Mouse (Mus musculus): ENCODE measurements around the gene Cd59a. TPM values are rescaled to one million over a fixed set of nuclear protein-coding genes. Genes with fewer than 3 reads are reported as not detected.
"Not testable (repeated sequence)": the region's sequence is repeated elsewhere in the genome, so short reads cannot be mapped to it uniquely, and the experiment has no call there.

The Cd59a gene
- polyA plus RNA-seq, 1 experiment from 2014 or later = 12.4 TPM

- H3K4me3 ChIP-seq; H3K4me2 ChIP-seq; H3K4me1 ChIP-seq; H3K36me3 ChIP-seq (replicated peaks); H3K27me3 ChIP-seq (replicated peaks); H3K27ac ChIP-seq; H3K9me3 ChIP-seq; ATAC-seq (replicated peaks); H3K9ac ChIP-seq: not testable (repeated sequence)
Observed at GRCm38 (mm10) chr2:104084027-104084426, 11.6 kb upstream of the Cd59a start.

DNA sequence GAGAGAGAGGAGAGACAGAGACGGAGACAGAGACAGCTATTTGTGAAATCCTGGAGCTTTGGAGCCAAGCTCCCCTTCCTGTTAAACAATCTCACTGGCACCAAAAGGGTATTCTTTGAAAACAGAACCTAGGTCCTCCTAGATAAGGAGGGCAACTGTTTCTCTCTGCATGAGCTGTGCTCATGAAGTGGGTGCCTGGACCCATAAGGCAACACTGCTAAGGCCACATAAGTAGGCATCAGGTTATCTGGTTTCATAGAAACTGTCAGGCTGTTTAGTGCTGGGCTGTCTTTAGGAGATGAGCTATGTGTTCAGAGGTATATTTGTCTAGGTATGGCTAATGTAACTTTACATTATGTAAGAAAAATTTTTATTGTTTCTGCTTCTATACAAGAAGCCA is 8.0 kb upstream of the Cd59a start:
- H3K27me3 ChIP-seq (replicated peaks); H3K4me1 ChIP-seq; H3K27ac ChIP-seq; H3K4me2 ChIP-seq; ATAC-seq (replicated peaks); H3K4me3 ChIP-seq; H3K9ac ChIP-seq; H3K36me3 ChIP-seq (replicated peaks); H3K9me3 ChIP-seq: not testable (repeated sequence)
- WGBS = 74% methylated on average over 1 of the region's 1 CpGs

DNA sequence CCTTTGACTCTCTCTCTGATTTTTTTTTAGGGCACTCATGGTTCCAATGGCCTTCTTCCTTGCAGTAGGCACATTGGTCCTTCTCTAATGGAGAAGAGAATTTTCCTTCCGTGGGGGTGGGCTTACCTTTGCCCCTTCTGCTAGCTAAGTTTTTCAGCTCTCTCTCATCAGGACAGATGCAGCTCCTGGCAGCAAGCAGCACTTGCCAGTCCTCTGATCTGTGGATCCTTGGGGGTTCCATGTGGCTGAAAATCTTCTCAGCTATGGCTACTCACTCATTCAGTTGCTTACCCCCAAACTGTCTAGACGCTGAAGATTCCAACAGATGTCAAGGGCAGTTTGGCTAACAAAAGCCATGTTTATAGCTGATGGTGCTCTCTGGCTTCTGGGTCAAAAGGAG is 2.3 kb upstream of the Cd59a start:
- no peaks in the 10 kb centered on the region for H3K36me3 ChIP-seq (replicated peaks)
- no peak overlapping the region for H3K9ac ChIP-seq
- 95% methylated on average over 2 of the region's 2 CpGs for WGBS
- no peak for ATAC-seq (replicated peaks)
- H3K9me3 ChIP-seq = no peaks in the 10 kb centered on the region
- H3K4me1 ChIP-seq = peaks cover 10% of the 10 kb centered on the region; the same call in 1 of the 2 replicates
- H3K4me3 ChIP-seq = no peak overlapping the region
- no peaks in the 10 kb centered on the region for H3K27me3 ChIP-seq (replicated peaks)
- H3K27ac ChIP-seq = no peak overlapping the region
- no peak overlapping the region for H3K4me2 ChIP-seq

DNA sequence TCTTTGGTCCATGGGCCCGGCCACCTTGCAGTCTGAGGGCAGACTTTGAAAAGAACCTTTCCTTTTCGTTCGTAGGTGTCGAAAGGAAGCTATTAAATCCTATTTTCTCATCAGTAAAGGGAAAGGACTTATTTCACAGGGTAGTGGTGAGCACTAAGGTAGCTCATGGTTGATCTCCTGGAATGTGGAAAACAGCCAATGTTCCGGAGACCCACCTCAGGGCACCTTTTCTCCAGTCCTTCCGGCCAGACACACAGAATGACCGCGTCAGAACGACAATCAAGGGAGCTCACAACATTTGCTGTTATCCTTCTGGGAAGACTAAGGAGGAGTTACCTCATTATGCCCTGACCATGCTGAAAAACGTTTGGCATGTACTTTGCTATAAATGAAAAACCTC is 655 bp downstream of the Cd59a start:
- Histone ChIP-seq H3K4me2 (peak overlapping the region; percentile 56), H3K4me1 (peaks cover 10% of the 10 kb centered on the region; the same call in 1 of the 2 replicates), H3K9me3 (no peaks in the 10 kb centered on the region), H3K27me3 (replicated peaks) (no peaks in the 10 kb centered on the region), H3K9ac (peak overlapping the region; percentile 46; the same call in 1 of the 2 replicates), H3K36me3 (replicated peaks) (no peaks in the 10 kb centered on the region), H3K27ac (0 out of 2 replicates have a peak overlapping the region, but pooled peaks have one; percentile 51), H3K4me3 (peak overlapping the region; percentile 38)
- 45% methylated on average over 10 of the region's 10 CpGs for WGBS
- ATAC-seq (replicated peaks) = 0 out of 2 replicates have a peak, but pooled peaks have one; percentile 37

DNA sequence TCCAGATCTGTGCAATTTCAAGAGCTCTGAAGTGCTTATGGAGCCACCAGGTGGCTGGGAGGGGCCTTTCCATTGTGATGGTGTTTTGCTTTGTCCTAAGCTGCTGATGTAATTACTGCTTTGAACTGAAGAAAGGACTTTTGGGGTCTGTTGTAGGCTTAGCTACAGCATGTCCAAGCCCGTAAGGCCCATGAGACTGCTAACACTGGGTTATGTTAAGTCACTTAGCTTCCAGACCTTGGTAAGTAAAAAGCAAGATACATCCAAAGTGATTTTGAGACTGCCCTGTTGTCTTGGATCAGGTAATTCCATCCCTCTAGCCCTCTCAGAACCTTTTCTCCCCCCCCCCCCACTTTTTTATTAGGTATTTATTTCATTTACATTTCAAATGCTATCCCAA is 1.2 kb downstream of the Cd59a start:
- H3K9me3 ChIP-seq; H3K36me3 ChIP-seq (replicated peaks); H3K27ac ChIP-seq; H3K4me1 ChIP-seq; H3K4me3 ChIP-seq; H3K27me3 ChIP-seq (replicated peaks); H3K9ac ChIP-seq; ATAC-seq (replicated peaks): not testable (repeated sequence)
- 63% methylated on average over 1 of the region's 1 CpGs for WGBS
- H3K4me2 ChIP-seq = peak overlapping the region; percentile 56; the same call in 1 of the 2 replicates

- WGBS = 89% methylated on average over 4 of the region's 4 CpGs
- H3K27ac ChIP-seq; H3K27me3 ChIP-seq (replicated peaks); H3K36me3 ChIP-seq (replicated peaks); H3K9me3 ChIP-seq; H3K4me3 ChIP-seq; H3K9ac ChIP-seq; ATAC-seq (replicated peaks); H3K4me2 ChIP-seq; H3K4me1 ChIP-seq: not testable (repeated sequence)
Observed at GRCm38 (mm10) chr2:104097396-104097795, 1.8 kb downstream of the Cd59a start.

DNA sequence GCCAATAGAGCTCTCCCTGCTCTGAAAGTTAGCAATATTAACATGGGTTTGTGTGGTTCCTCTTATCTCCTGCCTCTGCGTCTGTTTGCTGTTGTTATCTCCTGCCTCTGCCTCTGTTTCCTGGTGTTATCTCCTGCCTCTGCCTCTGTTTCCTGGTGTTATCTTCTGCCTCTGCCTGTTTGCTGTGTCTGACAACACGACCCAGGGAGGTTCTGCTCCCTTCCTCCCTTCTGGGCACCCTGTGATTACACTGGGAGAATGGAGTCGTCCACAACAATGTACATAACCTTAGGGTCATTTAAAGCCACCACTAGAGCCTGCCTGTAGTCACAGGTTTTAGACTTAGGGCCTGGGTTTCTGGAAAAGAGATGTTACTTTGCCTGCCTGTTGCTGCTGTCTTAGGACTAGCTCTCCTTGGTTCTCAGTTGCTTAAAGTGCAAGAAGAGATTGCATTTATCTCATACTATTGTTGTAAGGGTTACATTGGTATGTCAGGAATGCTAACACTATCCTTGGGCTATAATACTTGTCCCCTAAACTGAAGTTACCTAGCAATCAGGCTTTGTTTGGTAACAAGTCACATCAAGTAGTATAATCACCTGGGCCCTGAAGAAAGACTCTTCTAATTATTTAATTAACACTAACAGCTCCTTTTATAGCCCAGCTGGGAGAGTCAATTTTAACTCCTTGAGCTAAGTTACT is 3.1 kb downstream of the Cd59a start:
- H3K4me2 ChIP-seq = no peak overlapping the region
- ATAC-seq (replicated peaks) = no peak
- no peaks in the 10 kb centered on the region for H3K27me3 ChIP-seq (replicated peaks)
- no peak overlapping the region for H3K9ac ChIP-seq
- no peak overlapping the region for H3K4me3 ChIP-seq
- H3K4me1 ChIP-seq = peaks cover 10% of the 10 kb centered on the region; the same call in 1 of the 2 replicates
- no peak overlapping the region for H3K27ac ChIP-seq
- no peaks in the 10 kb centered on the region for H3K9me3 ChIP-seq
- no peaks in the 10 kb centered on the region for H3K36me3 ChIP-seq (replicated peaks)
- 45% methylated on average over 3 of the region's 3 CpGs for WGBS

DNA sequence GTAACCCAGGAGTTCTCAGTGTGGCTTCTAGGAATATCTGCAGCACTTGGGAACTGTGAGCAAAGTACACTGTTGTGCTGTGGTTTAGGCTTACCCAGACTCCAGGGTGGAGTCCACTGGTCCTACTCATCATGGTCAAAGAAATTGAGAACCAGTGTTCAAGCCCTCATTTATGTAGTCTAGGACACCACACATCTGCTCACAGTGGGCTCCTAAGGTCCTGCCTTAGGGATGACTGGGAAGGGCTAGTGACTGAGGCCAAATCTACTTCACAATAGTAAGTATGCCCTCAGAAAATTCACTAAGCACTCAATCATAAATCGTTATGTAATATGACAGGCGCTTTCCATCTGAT is 3.6 kb downstream of the Cd59a start:
- Histone ChIP-seq H3K4me1 (peaks cover 10% of the 10 kb centered on the region; the same call in 1 of the 2 replicates), H3K4me2 (no peak overlapping the region), H3K27me3 (replicated peaks) (no peaks in the 10 kb centered on the region), H3K4me3 (no peak overlapping the region), H3K9me3 (no peaks in the 10 kb centered on the region), H3K9ac (no peak overlapping the region), H3K36me3 (replicated peaks) (no peaks in the 10 kb centered on the region), H3K27ac (no peak overlapping the region)
- 96% methylated on average over 2 of the region's 2 CpGs for WGBS
- no peak for ATAC-seq (replicated peaks)

DNA sequence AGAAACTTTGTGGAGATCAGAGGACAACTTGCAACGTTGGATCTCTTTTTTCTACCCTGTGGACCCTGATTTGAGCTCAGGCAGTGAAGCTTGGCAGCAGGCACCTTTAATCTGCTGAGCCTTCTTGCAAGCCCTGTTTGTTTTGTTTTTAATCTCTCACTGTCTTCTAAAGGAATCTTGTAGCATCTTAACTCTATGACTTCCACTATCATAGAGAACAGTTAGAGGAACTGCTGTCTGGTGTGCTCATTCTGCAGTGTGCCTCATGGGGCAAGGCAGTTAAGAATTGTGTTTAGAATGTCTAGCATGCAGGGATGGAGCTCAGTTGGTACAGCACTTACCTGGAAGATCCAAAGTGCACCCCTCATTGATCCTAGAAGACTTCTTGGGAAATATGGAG is 4.3 kb downstream of the Cd59a start:
- no peak overlapping the region for H3K4me2 ChIP-seq
- H3K4me1 ChIP-seq = peaks cover 10% of the 10 kb centered on the region; the same call in 1 of the 2 replicates
- WGBS = 19% methylated on average over 1 of the region's 1 CpGs
- no peaks in the 10 kb centered on the region for H3K36me3 ChIP-seq (replicated peaks)
- no peak overlapping the region for H3K27ac ChIP-seq
- no peaks in the 10 kb centered on the region for H3K27me3 ChIP-seq (replicated peaks)
- H3K4me3 ChIP-seq = no peak overlapping the region
- ATAC-seq (replicated peaks) = no peak
- no peak overlapping the region for H3K9ac ChIP-seq
- H3K9me3 ChIP-seq = no peaks in the 10 kb centered on the region

- H3K27me3 ChIP-seq (replicated peaks) = no peaks in the 10 kb centered on the region
- ATAC-seq (replicated peaks) = no peak
- H3K9me3 ChIP-seq = no peaks in the 10 kb centered on the region
- no peak overlapping the region for H3K9ac ChIP-seq
- H3K36me3 ChIP-seq (replicated peaks) = no peaks in the 10 kb centered on the region
- no peak overlapping the region for H3K4me2 ChIP-seq
- no peak overlapping the region for H3K4me3 ChIP-seq
- no peaks in the 10 kb centered on the region for H3K4me1 ChIP-seq
- WGBS = 92% methylated on average over 6 of the region's 6 CpGs
- H3K27ac ChIP-seq = no peak overlapping the region
Observed at GRCm38 (mm10) chr2:104104800-104105199, 9.2 kb downstream of the Cd59a start.

GRCm38 (mm10) chr2:104109021-104109420 is 13.4 kb downstream of the Cd59a start:
- not testable (repeated sequence) for H3K27me3 ChIP-seq (replicated peaks); H3K4me2 ChIP-seq; H3K9me3 ChIP-seq; H3K4me3 ChIP-seq; H3K36me3 ChIP-seq (replicated peaks); H3K4me1 ChIP-seq; H3K27ac ChIP-seq; H3K9ac ChIP-seq; ATAC-seq (replicated peaks)
- 86% methylated on average over 2 of the region's 2 CpGs for WGBS

GRCm38 (mm10) chr2:104109528-104109927 is 13.9 kb downstream of the Cd59a start:
- no peak overlapping the region for H3K27ac ChIP-seq
- H3K4me3 ChIP-seq = no peak overlapping the region
- ATAC-seq (replicated peaks) = no peak
- H3K4me2 ChIP-seq = no peak overlapping the region
- H3K9me3 ChIP-seq = no peaks in the 10 kb centered on the region
- H3K4me1 ChIP-seq = no peaks in the 10 kb centered on the region
- no peaks in the 10 kb centered on the region for H3K27me3 ChIP-seq (replicated peaks)
- whole genome bisulfite sequencing = 75% methylated on average over 2 of the region's 2 CpGs
- no peak overlapping the region for H3K9ac ChIP-seq
- no peaks in the 10 kb centered on the region for H3K36me3 ChIP-seq (replicated peaks)

GRCm38 (mm10) chr2:104110031-104110430 is 14.4 kb downstream of the Cd59a start:
- Histone ChIP-seq H3K4me2 (no peak overlapping the region), H3K9me3 (no peaks in the 10 kb centered on the region), H3K9ac (no peak overlapping the region), H3K4me3 (no peak overlapping the region), H3K27me3 (replicated peaks) (no peaks in the 10 kb centered on the region), H3K36me3 (replicated peaks) (no peaks in the 10 kb centered on the region), H3K4me1 (no peaks in the 10 kb centered on the region), H3K27ac (no peak overlapping the region)
- WGBS = 94% methylated on average over 4 of the region's 4 CpGs
- ATAC-seq (replicated peaks) = no peak
